Mouse (Mus musculus) CH12.LX (cell line): ENCODE results near the gene Myh3. TPM values are rescaled to one million over a fixed set of nuclear protein-coding genes. Genes with fewer than 3 reads are reported as not detected.

Experiments used
- DNase-seq: peaks from one replicate; pipeline ENCODE4 v3.0.0-alpha.2; 2013; ENCODE audit errors: extremely low read depth
- H3K27ac ChIP-seq: 2 replicates; pipeline ENCODE4 v1.5.1; 2012; ENCODE audit warnings: low read depth, mild to moderate bottlenecking, control low read depth, moderate library complexity; ENCODE audit not compliant: insufficient read depth
- H3K27me3 ChIP-seq: replicated peaks from 2 replicates; pipeline ENCODE3; 2012; ENCODE audit warnings: inconsistent platforms
- H3K36me3 ChIP-seq, 2 experiments: replicated peaks in 1 of 2; 2 replicates each; pipeline versions ENCODE3 to v1.6.1; 2012; ENCODE audit warnings: inconsistent platforms in 1 of 2, low read length in 1 of 2, mild to moderate bottlenecking in 1 of 2, mixed read lengths in 1 of 2, moderate library complexity in 1 of 2; ENCODE audit not compliant: control insufficient read depth in 1 of 2, insufficient read depth in 1 of 2
- H3K4me1 ChIP-seq, 2 experiments: 2 replicates each; pipeline ENCODE4 v1.6.1; 2012; ENCODE audit warnings: inconsistent platforms in 1 of 2, moderate library complexity in 1 of 2; ENCODE audit not compliant: insufficient read depth in 2 of 2, control insufficient read depth in 1 of 2
- H3K4me2 ChIP-seq: 2 replicates; pipeline ENCODE4 v1.6.1; 2012; ENCODE audit warnings: low read depth, mild to moderate bottlenecking, control low read depth; ENCODE audit not compliant: poor library complexity, insufficient read depth, severe bottlenecking
- H3K4me3 ChIP-seq, 3 experiments: fragments of 150-350 bp in 1 of 3; sonication (generic) in 1 of 3; replicated peaks in 1 of 3; 2 replicates each; pipeline versions ENCODE3 to v1.5.1; 2011 to 2012; ENCODE audit warnings: low read depth in 2 of 3, low read length in 2 of 3, mild to moderate bottlenecking in 2 of 3, moderate library complexity in 2 of 3, control low read depth in 1 of 3, improper control_type of control experiment in 1 of 3, inconsistent platforms in 1 of 3, mixed read lengths in 1 of 3; ENCODE audit not compliant: poor library complexity in 1 of 3
- H3K79me2 ChIP-seq: replicated peaks from 2 replicates; pipeline ENCODE4 v1.6.1; 2012; ENCODE audit warnings: mild to moderate bottlenecking, moderate library complexity; ENCODE audit not compliant: control insufficient read depth, poor library complexity, insufficient read depth, severe bottlenecking; ENCODE audit errors: extremely low read depth
- H3K9ac ChIP-seq: 2 replicates; pipeline ENCODE4 v1.6.1; 2012; ENCODE audit warnings: low read depth, mild to moderate bottlenecking, control low read depth, moderate library complexity; ENCODE audit not compliant: insufficient read depth
- H3K9me3 ChIP-seq: replicated peaks from 2 replicates; pipeline ENCODE3; 2012; ENCODE audit warnings: low read length, inconsistent platforms, mixed read lengths
- BHLHE40 ChIP-seq: IDR thresholded peaks from 2 replicates; pipeline ENCODE4 v1.6.1; 2011; ENCODE audit warnings: mild to moderate bottlenecking, low read depth, low read length, improper control_type of control experiment
- CHD1 ChIP-seq: IDR thresholded peaks from 2 replicates; pipeline ENCODE4 v1.6.1; 2012; ENCODE audit warnings: low read depth, low read length, improper control_type of control experiment, inconsistent platforms
- CHD2 ChIP-seq: IDR thresholded peaks from 2 replicates; pipeline ENCODE4 v1.6.1; 2011; ENCODE audit warnings: low read length, improper control_type of control experiment
- CTCF ChIP-seq, 2 experiments: IDR thresholded peaks in 1 of 2; conservative IDR thresholded peaks in 1 of 2; 2 replicates each; pipeline ENCODE4 v1.5.1; 2011 to 2012; ENCODE audit warnings: low read depth in 2 of 2, low read length in 2 of 2, improper control_type of control experiment in 1 of 2, inconsistent platforms in 1 of 2, mild to moderate bottlenecking in 1 of 2, moderate library complexity in 1 of 2
- ELF1 ChIP-seq: IDR thresholded peaks from 2 replicates; pipeline ENCODE4 v1.6.1; 2014; ENCODE audit warnings: low read depth, mild to moderate bottlenecking, inconsistent platforms, low read length, improper control_type of control experiment
- ETS1 ChIP-seq: conservative IDR thresholded peaks from 2 replicates; pipeline ENCODE4 v1.6.1; 2012; ENCODE audit warnings: low read depth, mild to moderate bottlenecking, inconsistent platforms, low read length, improper control_type of control experiment, moderate library complexity
- GABPA ChIP-seq: IDR thresholded peaks from 2 replicates; pipeline ENCODE4 v1.6.1; 2012; ENCODE audit warnings: low read depth, low read length, improper control_type of control experiment, inconsistent platforms; ENCODE audit not compliant: insufficient replicate concordance
- HCFC1 ChIP-seq: IDR thresholded peaks from 2 replicates; pipeline ENCODE4 v1.6.1; 2012; ENCODE audit warnings: low read depth, mild to moderate bottlenecking, inconsistent platforms, low read length, improper control_type of control experiment
- IRF4 ChIP-seq: IDR thresholded peaks from 2 replicates; pipeline ENCODE4 v1.6.1; 2014; ENCODE audit warnings: low read depth, mild to moderate bottlenecking, inconsistent platforms, low read length, improper control_type of control experiment
- JUN ChIP-seq: IDR thresholded peaks from 2 replicates; pipeline ENCODE4 v1.6.1; 2011; ENCODE audit warnings: low read depth, mild to moderate bottlenecking, low read length, improper control_type of control experiment, moderate library complexity; ENCODE audit not compliant: insufficient read depth
- JUND ChIP-seq: conservative IDR thresholded peaks from 2 replicates; pipeline ENCODE4 v1.6.1; 2011; ENCODE audit warnings: low read depth, low read length, improper control_type of control experiment
- KAT2A ChIP-seq: IDR thresholded peaks from 2 replicates; pipeline ENCODE4 v1.6.1; 2012; ENCODE audit warnings: low read length, improper control_type of control experiment, inconsistent platforms; ENCODE audit not compliant: insufficient replicate concordance
- MYC ChIP-seq: IDR thresholded peaks from 2 replicates; pipeline ENCODE4 v1.6.1; 2011; ENCODE audit warnings: low read depth, mild to moderate bottlenecking, improper control_type of control experiment, low read length
- NELFE ChIP-seq: IDR thresholded peaks from 2 replicates; pipeline ENCODE4 v1.6.1; 2011; ENCODE audit warnings: low read depth, low read length, improper control_type of control experiment
- POLR2AphosphoS2 ChIP-seq: IDR thresholded peaks from 2 replicates; pipeline ENCODE4 v1.6.1; 2011; ENCODE audit warnings: low read depth, low read length, improper control_type of control experiment
- RAD21 ChIP-seq: IDR thresholded peaks from 2 replicates; pipeline ENCODE4 v1.6.1; 2011; ENCODE audit warnings: low read depth, mild to moderate bottlenecking, low read length, improper control_type of control experiment, moderate library complexity
- SIN3A ChIP-seq: IDR thresholded peaks from 2 replicates; pipeline ENCODE4 v1.6.1; 2012; ENCODE audit warnings: low read length, improper control_type of control experiment, inconsistent platforms
- SMC3 ChIP-seq: IDR thresholded peaks from 2 replicates; pipeline ENCODE4 v1.6.1; 2011; ENCODE audit warnings: low read depth, low read length, improper control_type of control experiment
- TBP ChIP-seq: conservative IDR thresholded peaks from 2 replicates; pipeline ENCODE4 v1.6.1; 2011; ENCODE audit warnings: low read depth, low read length, improper control_type of control experiment
- TCF12 ChIP-seq: IDR thresholded peaks from 2 replicates; pipeline ENCODE4 v1.6.1; 2014; ENCODE audit warnings: low read depth, mild to moderate bottlenecking, inconsistent platforms, low read length, improper control_type of control experiment
- UBTF ChIP-seq: IDR thresholded peaks from 2 replicates; pipeline ENCODE4 v1.6.1; 2012; ENCODE audit warnings: low read depth, mild to moderate bottlenecking, inconsistent platforms, low read length, improper control_type of control experiment, moderate library complexity
- USF1 ChIP-seq: IDR thresholded peaks from 2 replicates; pipeline ENCODE4 v1.6.1; 2014; ENCODE audit warnings: low read depth, mild to moderate bottlenecking, inconsistent platforms, low read length, improper control_type of control experiment
- USF2 ChIP-seq: conservative IDR thresholded peaks from 2 replicates; pipeline ENCODE4 v1.6.1; 2011; ENCODE audit warnings: low read depth, low read length, improper control_type of control experiment
- ZKSCAN1 ChIP-seq: IDR thresholded peaks from 2 replicates; pipeline ENCODE4 v1.6.1; 2012; ENCODE audit warnings: low read depth, inconsistent platforms, low read length, improper control_type of control experiment, borderline replicate concordance
- ZNF384 ChIP-seq: IDR thresholded peaks from 2 replicates; pipeline ENCODE4 v1.6.1; 2012; ENCODE audit warnings: low read depth, low read length, improper control_type of control experiment, inconsistent platforms
- dilution Hi-C: fragments of 300-500 bp; cut with MboI; formaldehyde crosslinking; loops from 2 replicates; pipeline ENCODE4 v1.14.3; 2020; ENCODE audit warnings: low sequenced_read_pairs; ENCODE audit not compliant: extremely low pct_unique_long_range_greater_than_20kb, extremely low pct_ligation_motif_present
- in situ Hi-C: fragments of 300-500 bp; cut with MboI; formaldehyde crosslinking; loops from 3 replicates; pipeline ENCODE4 v1.14.3; 2019; ENCODE audit warnings: low sequenced_read_pairs, low pct_ligation_motif_present, low pct_unique_long_range_greater_than_20kb, mixed read lengths
- polyA plus RNA-seq: library from polyadenylated mRNA; unstranded; fragments of >175 nt; gene quantifications from 2 replicates; pipeline ENCODE4 v1.2.1, GENCODE M21; 2012; ENCODE audit warnings: low read depth; ENCODE audit not compliant: insufficient read length
- total RNA-seq, 2 experiments: library from RNA; depleted of rRNA; stranded (reverse); fragments of 300-350 nt in 1 of 2; fragments of >200 nt in 1 of 2; gene quantifications; 2 replicates each; pipeline ENCODE4 v1.2.3; 2012 to 2014

The Myh3 gene
- total and polyA plus RNA-seq, 3 experiments = 0.12 to 0.64 (median 0.26) TPM

DNA sequence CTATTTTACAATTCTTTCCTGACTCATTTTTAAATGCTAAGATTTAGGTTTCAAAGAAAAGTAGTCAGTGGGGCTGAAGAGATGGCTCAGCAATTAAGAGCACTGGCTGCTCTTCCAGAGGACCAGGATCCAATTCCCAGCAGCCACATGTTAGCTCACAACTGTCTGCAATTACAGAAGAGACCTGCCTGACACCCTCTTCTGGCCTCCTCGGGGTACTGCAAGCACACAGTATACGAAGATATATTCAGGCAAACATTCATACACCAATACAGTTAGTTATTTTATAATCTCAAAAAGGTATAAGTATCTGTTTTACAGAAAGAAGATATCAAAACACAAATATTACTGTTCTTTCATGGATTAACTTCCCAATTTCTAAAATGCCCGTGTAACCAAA is 38.3 kb upstream of the Myh3 start:
- TF ChIP-seq SMC3 (peak; percentile 19; the same call in 1 of the 2 replicates), CTCF (conservative IDR thresholded peaks at IDR 0.05 in 1 of 2, IDR thresholded peaks at IDR 0.05 in 1 of 2; ENCODE audit: low read depth in 2 of 2, low read length in 2 of 2) (peak; percentile 33 to 49; a peak in 3 of 4 replicates), ETS1 (no peak)
- Histone ChIP-seq H3K4me3 (no peak overlapping the region), H3K9me3 (peaks cover 4% of the 10 kb centered on the region), H3K36me3 (peaks cover 44 to 78% of the 10 kb centered on the region in 2 experiments), H3K4me2 (no peak overlapping the region), H3K9ac (no peak overlapping the region), H3K4me1 (peaks cover 0 to 9% of the 10 kb centered on the region in 2 experiments; a peak in 1 of 4 replicates), H3K79me2 (no peaks in the 10 kb centered on the region), H3K27me3 (no peaks in the 10 kb centered on the region), H3K27ac (no peak overlapping the region)
- dilution Hi-C loops = no loop called here
- no peak for DNase-seq
- in situ Hi-C loops = no loop called here

DNA sequence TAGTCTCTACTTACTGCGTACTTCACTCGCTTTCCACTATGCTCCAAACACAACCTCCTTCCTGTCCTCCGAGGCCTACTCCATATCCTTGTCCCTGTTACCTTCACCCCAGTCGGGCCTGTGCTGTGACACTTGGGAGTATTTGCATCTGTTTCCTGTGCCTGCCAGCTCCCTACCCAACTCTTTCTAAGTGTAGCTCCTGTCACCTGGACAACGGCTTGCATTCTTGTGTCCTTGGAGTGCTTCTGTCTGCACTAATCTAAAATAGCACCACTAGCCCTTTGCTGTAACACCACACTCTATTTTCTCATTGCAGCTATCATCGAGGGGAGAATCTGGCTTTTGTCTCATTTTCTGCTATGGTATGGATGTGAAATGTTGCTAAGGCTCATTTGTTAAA is 37.6 kb upstream of the Myh3 start:
- no peak for DNase-seq
- TF ChIP-seq BHLHE40 = no peak
- TF ChIP-seq ETS1 = no peak
- TF ChIP-seq POLR2AphosphoS2 = no peak
- TF ChIP-seq CHD2 = no peak
- no peak for TF ChIP-seq MYC
- no peak for TF ChIP-seq TBP
- TF ChIP-seq UBTF = no peak
- no peak for TF ChIP-seq USF1
- TF ChIP-seq RAD21 = no peak
- TF ChIP-seq ZNF384 = no peak
- TF ChIP-seq CTCF (conservative IDR thresholded peaks at IDR 0.05 in 1 of 2, IDR thresholded peaks at IDR 0.05 in 1 of 2; ENCODE audit: low read depth in 2 of 2, low read length in 2 of 2) = no peak
- no peak for TF ChIP-seq ZKSCAN1
- Histone ChIP-seq H3K4me2 (no peak overlapping the region), H3K79me2 (no peaks in the 10 kb centered on the region), H3K36me3 (peaks cover 48 to 85% of the 10 kb centered on the region in 2 experiments), H3K27ac (no peak overlapping the region), H3K4me3 (no peak overlapping the region), H3K27me3 (no peaks in the 10 kb centered on the region), H3K9ac (no peak overlapping the region), H3K4me1 (peaks cover 0 to 9% of the 10 kb centered on the region in 2 experiments; a peak in 1 of 4 replicates), H3K9me3 (peaks cover 4% of the 10 kb centered on the region)
- dilution Hi-C loops = no loop called here
- in situ Hi-C loops = no loop called here

DNA sequence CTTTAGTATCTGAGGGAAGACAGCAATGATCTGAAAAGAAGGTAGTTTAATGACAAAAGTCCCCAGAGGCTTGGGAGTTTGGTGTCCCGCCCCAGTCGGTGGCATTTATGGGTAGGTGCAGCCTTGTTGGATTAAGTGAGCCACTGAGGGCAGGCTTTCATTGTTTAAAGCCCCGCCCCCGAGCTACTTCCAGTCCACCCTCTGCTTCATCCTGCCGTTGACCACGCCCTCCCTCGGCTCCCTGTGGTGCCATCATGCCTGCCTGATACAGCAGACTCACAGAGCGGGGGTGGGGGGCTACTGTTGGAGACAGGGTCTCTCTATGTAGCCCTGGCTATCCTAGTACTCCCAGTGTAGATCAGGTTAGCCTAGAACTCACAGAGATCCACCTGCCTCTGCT is 35.1 kb upstream of the Myh3 start:
- dilution Hi-C loops = no loop called here
- no peaks in the 10 kb centered on the region for H3K27me3 ChIP-seq
- H3K36me3 ChIP-seq = peaks cover 46 to 87% of the 10 kb centered on the region in 2 experiments
- peaks cover 6 to 21% of the 10 kb centered on the region in 2 experiments; a peak in 3 of 4 replicates for H3K4me1 ChIP-seq
- TF ChIP-seq IRF4 (no peak), NELFE (no peak), ELF1 (no peak), USF2 (no peak), SMC3 (no peak), HCFC1 (no peak), TCF12 (no peak), CHD1 (no peak), KAT2A (no peak), CHD2 (no peak), CTCF (conservative IDR thresholded peaks at IDR 0.05 in 1 of 2, IDR thresholded peaks at IDR 0.05 in 1 of 2; ENCODE audit: low read depth in 2 of 2, low read length in 2 of 2) (no peak), GABPA (no peak), ETS1 (no peak), JUND (no peak), RAD21 (no peak), JUN (no peak), SIN3A (no peak)
- TF ChIP-seq, all 38 proteins: peak for 0
- Histone ChIP-seq H3K4me2 (no peak overlapping the region), H3K4me3 (no peak overlapping the region), H3K27ac (no peak overlapping the region), H3K9me3 (peaks cover 4% of the 10 kb centered on the region), H3K9ac (no peak overlapping the region), H3K79me2 (peaks cover 9% of the 10 kb centered on the region)
- no peak for DNase-seq
- in situ Hi-C loops = no loop called here
